Mouse (Mus musculus) liver, embryonic 11.5 days (tissue): ENCODE data around the gene Myo18b. TPM values are rescaled to one million over a fixed set of nuclear protein-coding genes. Genes with fewer than 3 reads are reported as not detected.

Source experiments
- ATAC-seq: fragments of 200-750 bp; cut with Nextera tagmentation; replicated peaks from 2 replicates; pipeline ENCODE4 v1.8.0; 2017; ENCODE audit warnings: moderate number of reproducible peaks, mild to moderate bottlenecking, moderate TSS enrichment, moderate library complexity; ENCODE audit not compliant: low FRiP score
- DNase-seq: peaks from one replicate; pipeline ENCODE4 v3.0.0-alpha.2; 2017; ENCODE audit warnings: low spot score
- H3K27ac ChIP-seq: fragments of 300-500 bp; sonication (generic); 2 replicates; pipeline ENCODE4 v1.5.1; 2014; ENCODE audit warnings: mild to moderate bottlenecking, low read depth, low read length, control low read depth
- H3K27me3 ChIP-seq: fragments of 300-500 bp; sonication (generic); replicated peaks from 2 replicates; pipeline ENCODE4 v1.6.1; 2014; ENCODE audit warnings: low read length, mixed read lengths; ENCODE audit not compliant: control insufficient read depth, insufficient read depth
- H3K36me3 ChIP-seq: fragments of 300-500 bp; sonication (generic); 2 replicates; pipeline ENCODE4 v1.6.1; 2014; ENCODE audit warnings: mild to moderate bottlenecking, low read length, moderate library complexity, mixed read lengths; ENCODE audit not compliant: control insufficient read depth, insufficient read depth
- H3K4me1 ChIP-seq: fragments of 300-500 bp; sonication (generic); replicated peaks from 2 replicates; pipeline ENCODE4 v1.6.1; 2014; ENCODE audit warnings: low read length, mixed read lengths; ENCODE audit not compliant: control insufficient read depth, insufficient read depth
- H3K4me2 ChIP-seq: fragments of 300-500 bp; sonication (generic); 2 replicates; pipeline ENCODE4 v1.6.1; 2014; ENCODE audit warnings: mild to moderate bottlenecking, control low read depth, moderate library complexity
- H3K4me3 ChIP-seq: fragments of 300-500 bp; sonication (generic); 2 replicates; pipeline ENCODE4 v1.5.1; 2014; ENCODE audit warnings: low read depth, low read length, control low read depth
- H3K9ac ChIP-seq: fragments of 300-500 bp; sonication (generic); 2 replicates; pipeline ENCODE4 v1.6.1; 2014; ENCODE audit warnings: low read depth, low read length, control low read depth
- H3K9me3 ChIP-seq: fragments of 300-500 bp; sonication (generic); 2 replicates; pipeline ENCODE4 v1.6.1; 2016; ENCODE audit warnings: low read length, inconsistent platforms, mixed read lengths; ENCODE audit not compliant: control insufficient read depth
- WGBS: fragments of 180-500 bp; shearing (Covaris S2); extraction: QIAGEN DNeasy Blood & Tissue Kit; methylation state at CpG from one replicate; pipeline ENCODE4 v1.1.7; 2014; 5-methylcytosine and 5-hydroxymethylcytosine counted together
- polyA plus RNA-seq: library from polyadenylated mRNA; unstranded; fragments of >200 nt; fragmentation: Nextera tagmentation; extraction: Ambion mirVana; gene quantifications from 2 replicates; pipeline ENCODE4 v1.2.1, GENCODE M21; 2014

The Myo18b gene
- polyA plus RNA-seq, 1 experiment from 2014 or later, result 0.60 TPM

DNA sequence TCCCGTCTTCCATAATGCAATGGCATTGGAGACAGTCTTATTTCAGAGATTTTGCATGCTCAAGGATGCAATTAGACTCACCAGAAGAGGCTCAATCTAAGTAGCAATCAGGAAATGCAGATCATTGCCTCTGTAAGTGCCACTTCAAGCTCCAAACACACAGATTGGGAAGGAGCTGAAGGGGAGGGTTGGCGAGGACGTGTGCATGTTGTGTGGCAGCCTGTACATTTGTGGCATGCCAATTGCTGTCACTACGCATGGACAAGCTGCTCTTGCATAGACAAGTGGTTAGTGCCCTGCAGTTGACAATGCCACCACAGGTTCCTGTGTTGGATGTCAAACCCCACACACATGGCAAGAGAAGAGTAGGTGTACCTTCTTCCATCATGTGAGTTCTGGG is 88.5 kb downstream of the Myo18b start:
- DNase-seq, result no peak

DNA sequence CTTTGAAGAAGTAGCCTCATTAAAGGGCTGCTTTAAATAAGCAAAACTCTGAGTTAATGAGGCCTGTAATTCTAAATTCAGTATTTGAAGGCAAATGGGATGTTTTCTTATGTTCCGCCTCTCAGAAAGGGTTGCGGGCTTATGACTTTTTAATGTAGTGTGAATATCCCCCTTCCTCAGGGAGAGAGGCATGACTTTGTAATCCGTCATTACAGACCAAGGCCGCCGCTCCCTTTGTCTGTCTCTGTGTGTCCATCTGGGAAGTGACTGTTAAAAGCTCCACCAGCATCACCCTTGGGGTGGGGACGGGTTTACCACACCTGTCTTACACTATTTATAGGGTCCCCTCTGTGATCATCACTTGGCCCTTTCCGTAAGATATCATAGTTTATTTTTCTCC is 100.1 kb downstream of the Myo18b start:
- H3K27me3 ChIP-seq, result no peaks in the 10 kb centered on the region
- H3K4me1 ChIP-seq, result no peaks in the 10 kb centered on the region
- no peak overlapping the region for H3K4me2 ChIP-seq
- H3K9me3 ChIP-seq, result no peaks in the 10 kb centered on the region
- no peaks in the 10 kb centered on the region for H3K36me3 ChIP-seq
- no peak overlapping the region for H3K27ac ChIP-seq
- DNase-seq, result no peak
- 79% methylated on average over 7 of the region's 7 CpGs for WGBS
- ATAC-seq, result no peak
- no peak overlapping the region for H3K9ac ChIP-seq
- no peak overlapping the region for H3K4me3 ChIP-seq

More for the DNA sequence above, 88.5 kb downstream of the Myo18b start:
- ATAC-seq, result no peak
- Histone ChIP-seq H3K9me3 (no peaks in the 10 kb centered on the region), H3K27me3 (no peaks in the 10 kb centered on the region), H3K9ac (no peak overlapping the region), H3K36me3 (no peaks in the 10 kb centered on the region), H3K4me3 (no peak overlapping the region), H3K27ac (no peak overlapping the region), H3K4me2 (no peak overlapping the region), H3K4me1 (no peaks in the 10 kb centered on the region)
- WGBS, result 81% methylated on average over 4 of the region's 4 CpGs

DNA sequence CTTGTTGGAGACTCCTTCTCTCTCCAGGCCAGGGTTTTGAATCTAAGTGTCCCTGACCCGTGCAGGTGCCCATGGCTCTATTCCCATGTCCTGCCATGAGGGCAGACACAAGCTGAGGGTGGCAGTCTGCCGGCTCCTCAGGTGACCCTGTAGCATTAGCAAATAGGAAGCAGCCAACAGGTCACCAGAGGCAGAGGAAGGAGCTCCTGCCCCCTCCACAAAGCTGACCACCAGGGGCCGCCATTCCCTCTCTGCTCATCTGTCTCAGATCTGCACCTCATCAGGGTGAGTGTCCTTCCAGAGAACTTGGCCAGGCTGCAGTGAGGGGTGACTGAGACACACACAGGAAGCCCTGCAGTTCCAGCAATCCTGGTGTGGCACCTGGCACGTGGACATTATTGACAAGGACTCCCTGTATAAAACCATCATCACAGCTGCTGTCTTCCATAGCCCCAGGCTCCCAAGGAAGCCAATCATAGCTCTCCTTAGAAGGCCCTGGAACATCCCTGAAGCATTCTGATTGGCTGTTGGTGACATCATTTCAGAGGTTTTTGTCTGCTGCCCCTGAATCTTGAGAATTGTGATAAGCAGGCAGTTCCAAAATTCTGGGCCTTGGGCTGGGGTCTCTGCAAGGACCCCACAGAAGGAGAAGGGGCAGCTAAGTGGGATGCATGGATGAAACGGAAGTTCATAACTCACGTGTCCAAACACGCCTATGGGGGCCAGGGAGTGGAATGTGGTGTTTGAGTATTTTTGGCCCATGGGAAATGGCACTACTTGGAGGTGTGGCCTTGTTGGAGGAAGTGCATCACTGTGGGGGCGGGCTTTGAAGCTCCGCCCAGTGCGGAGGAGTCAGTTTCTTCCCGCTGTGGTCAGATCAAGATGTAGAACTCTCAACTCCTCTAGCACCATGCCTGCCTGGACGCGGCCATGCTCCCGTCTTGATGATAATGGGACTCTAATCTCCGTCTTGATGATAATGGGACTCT is 104.1 kb downstream of the Myo18b start:
- Histone ChIP-seq H3K4me2 (no peak overlapping the region), H3K4me1 (no peaks in the 10 kb centered on the region), H3K9ac (no peak overlapping the region), H3K27ac (no peak overlapping the region), H3K27me3 (no peaks in the 10 kb centered on the region), H3K9me3 (no peaks in the 10 kb centered on the region), H3K36me3 (no peaks in the 10 kb centered on the region), H3K4me3 (no peak overlapping the region)
- no peak for DNase-seq
- WGBS, result 65% methylated on average over 15 of the region's 15 CpGs
- ATAC-seq, result no peak

- Histone ChIP-seq H3K27ac (no peak overlapping the region), H3K4me2 (no peak overlapping the region), H3K9ac (no peak overlapping the region), H3K36me3 (no peaks in the 10 kb centered on the region), H3K4me1 (no peaks in the 10 kb centered on the region), H3K27me3 (no peaks in the 10 kb centered on the region), H3K9me3 (no peaks in the 10 kb centered on the region), H3K4me3 (no peak overlapping the region)
- 67% methylated on average over 4 of the region's 4 CpGs for WGBS
- DNase-seq, result no peak
- ATAC-seq, result no peak
Measured at GRCm38 (mm10) chr5:112790376-112791111, 105.6 kb downstream of the Myo18b start.

- H3K4me3 ChIP-seq, result no peak overlapping the region
- H3K27me3 ChIP-seq, result no peaks in the 10 kb centered on the region
- no peak overlapping the region for H3K4me2 ChIP-seq
- H3K36me3 ChIP-seq, result no peaks in the 10 kb centered on the region
- ATAC-seq (no peak), DNase-seq (no peak)
- H3K9me3 ChIP-seq, result no peaks in the 10 kb centered on the region
- WGBS, result 90% methylated on average over 2 of the region's 2 CpGs
- no peak overlapping the region for H3K9ac ChIP-seq
- H3K4me1 ChIP-seq, result no peaks in the 10 kb centered on the region
- no peak overlapping the region for H3K27ac ChIP-seq
Measured at GRCm38 (mm10) chr5:112788441-112788840, 107.7 kb downstream of the Myo18b start.

- Histone ChIP-seq H3K4me2 (no peak overlapping the region), H3K9me3 (no peaks in the 10 kb centered on the region), H3K27ac (no peak overlapping the region), H3K9ac (no peak overlapping the region), H3K4me3 (no peak overlapping the region), H3K36me3 (no peaks in the 10 kb centered on the region), H3K27me3 (no peaks in the 10 kb centered on the region), H3K4me1 (no peaks in the 10 kb centered on the region)
- DNase-seq, result no peak
- ATAC-seq, result no peak
- WGBS, result 84% methylated on average over 6 of the region's 6 CpGs
Measured at GRCm38 (mm10) chr5:112786788-112787187, 109.4 kb downstream of the Myo18b start.

DNA sequence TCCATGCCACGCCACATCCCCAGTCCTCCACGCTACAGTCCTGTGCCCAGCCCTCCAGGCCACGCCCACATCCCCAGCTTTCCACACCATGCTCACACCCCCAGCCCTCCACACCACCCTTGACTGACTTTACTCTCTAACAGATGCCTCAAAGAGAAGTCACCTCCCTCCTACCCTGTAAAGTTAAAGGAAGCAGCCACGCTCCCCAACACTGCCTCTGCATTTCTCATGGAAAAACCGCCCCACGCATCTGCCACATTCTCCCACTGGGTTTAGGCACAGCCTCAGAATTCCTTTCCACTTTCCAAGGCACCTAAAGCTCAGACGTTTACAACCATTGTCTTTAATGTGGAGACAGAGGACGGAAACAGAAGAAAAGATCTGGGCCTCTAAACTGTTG is 110.1 kb downstream of the Myo18b start:
- no peaks in the 10 kb centered on the region for H3K36me3 ChIP-seq

GRCm38 (mm10) chr5:112781719-112782118 is 114.4 kb downstream of the Myo18b start:
- Histone ChIP-seq H3K4me2 (no peak overlapping the region), H3K27me3 (no peaks in the 10 kb centered on the region), H3K9ac (no peak overlapping the region), H3K36me3 (no peaks in the 10 kb centered on the region), H3K4me3 (no peak overlapping the region), H3K4me1 (no peaks in the 10 kb centered on the region), H3K27ac (no peak overlapping the region), H3K9me3 (no peaks in the 10 kb centered on the region)
- WGBS, result 85% methylated on average over 7 of the region's 7 CpGs
- DNase-seq, result no peak
- ATAC-seq, result no peak

More for the DNA sequence above, 110.1 kb downstream of the Myo18b start:
- Histone ChIP-seq H3K27me3 (no peaks in the 10 kb centered on the region), H3K9me3 (no peaks in the 10 kb centered on the region), H3K4me1 (no peaks in the 10 kb centered on the region), H3K4me2 (no peak overlapping the region), H3K4me3 (no peak overlapping the region), H3K9ac (no peak overlapping the region), H3K27ac (no peak overlapping the region)
- DNase-seq (no peak), ATAC-seq (no peak; the same call in 1 of the 2 replicates)
- 74% methylated on average over 8 of the region's 8 CpGs for WGBS
